Mouse (Mus musculus) myocyte (in vitro differentiated cells): ENCODE data around the gene Traip.

Experiments
- CEBPB ChIP-seq: IDR thresholded peaks from 2 replicates; pipeline ENCODE4 v1.6.1; 2011; ENCODE audit warnings: mild to moderate bottlenecking, moderate library complexity; ENCODE audit not compliant: poor library complexity, insufficient read depth, severe bottlenecking
- E2F4 ChIP-seq: IDR thresholded peaks from one replicate; pipeline ENCODE4 v1.6.1; 2011; ENCODE audit warnings: mild to moderate bottlenecking, control low read depth, moderate library complexity; ENCODE audit not compliant: insufficient read depth
- MAX ChIP-seq: IDR thresholded peaks from one replicate; pipeline ENCODE4 v1.6.1; 2011; ENCODE audit warnings: low read depth, mild to moderate bottlenecking, control low read depth
- MYOD1 ChIP-seq, 3 experiments: IDR thresholded peaks; one replicate each; pipeline ENCODE4 v1.6.1; 2011; ENCODE audit warnings: control low read depth in 2 of 3, low read depth in 2 of 3, mild to moderate bottlenecking in 2 of 3, moderate library complexity in 1 of 3; ENCODE audit not compliant: insufficient read length in 2 of 3, control insufficient read depth in 1 of 3
- POLR2A ChIP-seq: IDR thresholded peaks from one replicate; pipeline ENCODE4 v1.6.1; 2011; ENCODE audit warnings: low read depth, mild to moderate bottlenecking, control low read depth, moderate library complexity; ENCODE audit not compliant: insufficient read length
- POLR2AphosphoS2 ChIP-seq: IDR thresholded peaks from one replicate; pipeline ENCODE4 v1.6.1; 2011; ENCODE audit warnings: low read depth, control low read depth; ENCODE audit not compliant: insufficient read length
- REST ChIP-seq: IDR thresholded peaks from one replicate; pipeline ENCODE4 v1.6.1; 2011; ENCODE audit warnings: mild to moderate bottlenecking, control low read depth, moderate library complexity; ENCODE audit not compliant: insufficient read depth, insufficient read length
- TCF12 ChIP-seq: IDR thresholded peaks from one replicate; pipeline ENCODE4 v1.6.1; 2011; ENCODE audit warnings: mild to moderate bottlenecking, control low read depth; ENCODE audit not compliant: poor library complexity, insufficient read depth, severe bottlenecking
- USF1 ChIP-seq: IDR thresholded peaks from one replicate; pipeline ENCODE4 v1.6.1; 2011; ENCODE audit warnings: low read depth, mild to moderate bottlenecking, control low read depth, moderate library complexity

- TF ChIP-seq USF1 (no peak), POLR2AphosphoS2 (no peak), REST (no peak), TCF12 (no peak), POLR2A (no peak), E2F4 (no peak), MAX (no peak), CEBPB (no peak), MYOD1 (IDR thresholded peaks at IDR 0.05; ENCODE audit: control insufficient read depth in 1 of 3, insufficient read length in 2 of 3, low read depth in 2 of 3) (no peak)
Observed at GRCm38 (mm10) chr9:107908410-107909158, 41.4 kb upstream of the Traip start.
